Comparison of ENCODE assay signal across 35 mouse cellular contexts in genomic region chr13:112255862-112256261, GRCm38 (mm10). TPM values are rescaled to one million over a fixed set of nuclear protein-coding genes. Genes with fewer than 3 reads are reported as not detected.
"Had no signal": no experiment of that assay in that cellular context is flagged by ENCODE, and none has a peak within 500 bp of the region (broad histone marks: within the 10 kb centered on the region; RNA-seq: fewer than 3 reads in every experiment).

No protein-coding gene starts in this region.

- H3K4me2 ChIP-seq: heart, embryonic 11.5 days; heart, embryonic 12.5 days; heart, embryonic 13.5 days; heart, embryonic 15.5 days; hindbrain, embryonic 12.5 days; hindbrain, embryonic 13.5 days; hindbrain, embryonic 14.5 days; hindbrain, embryonic 15.5 days; intestine, embryonic 15.5 days; kidney, embryonic 15.5 days had no signal

- H3K9ac ChIP-seq: heart, embryonic 12.5 days; heart, embryonic 13.5 days; heart, embryonic 15.5 days; hindbrain, embryonic 12.5 days; hindbrain, embryonic 13.5 days; hindbrain, embryonic 14.5 days; hindbrain, embryonic 15.5 days; intestine, embryonic 15.5 days; kidney, embryonic 15.5 days had no signal

- ATAC-seq: hindbrain, embryonic 16.5 days; hindbrain, postnatal 0 days; inflammation-experienced regulatory T-cells, adult 6 months; intestine, embryonic 15.5 days; intestine, embryonic 16.5 days; intestine, postnatal 0 days had no signal

- H3K27ac ChIP-seq: heart, embryonic 13.5 days; heart, embryonic 15.5 days; hindbrain, embryonic 10.5 days; hindbrain, embryonic 12.5 days; hindbrain, embryonic 13.5 days; hindbrain, embryonic 14.5 days; hindbrain, embryonic 15.5 days; hindbrain, postnatal 0 days; intestine, embryonic 15.5 days; kidney, embryonic 15.5 days; kidney, postnatal 0 days; layer of hippocampus, adult 2 months; left cerebral cortex, adult 2 months had no signal

- H3K4me1 ChIP-seq: hindbrain, embryonic 13.5 days; hindbrain, embryonic 15.5 days had no signal

- H3K27me3 ChIP-seq: heart, embryonic 12.5 days; heart, embryonic 13.5 days; heart, embryonic 15.5 days; hindbrain, embryonic 15.5 days; intestine, embryonic 15.5 days; kidney, embryonic 15.5 days had no signal

- H3K36me3 ChIP-seq: heart, embryonic 12.5 days; heart, embryonic 13.5 days; heart, embryonic 15.5 days; hindbrain, embryonic 10.5 days; hindbrain, embryonic 12.5 days; hindbrain, embryonic 13.5 days; hindbrain, embryonic 15.5 days; intestine, embryonic 15.5 days; kidney, embryonic 15.5 days had no signal

- H3K4me3 ChIP-seq: heart, embryonic 12.5 days; heart, embryonic 13.5 days; heart, embryonic 15.5 days; hindbrain, embryonic 10.5 days; hindbrain, embryonic 12.5 days; hindbrain, embryonic 13.5 days; hindbrain, embryonic 15.5 days; intestine, embryonic 15.5 days; kidney, embryonic 15.5 days; layer of hippocampus, adult 2 months; left cerebral cortex, adult 2 months had no signal

- H3K9me3 ChIP-seq: heart, embryonic 12.5 days; heart, embryonic 13.5 days; heart, embryonic 15.5 days; hindbrain, embryonic 10.5 days; hindbrain, embryonic 12.5 days; hindbrain, embryonic 13.5 days; hindbrain, embryonic 15.5 days; intestine, embryonic 15.5 days; kidney, embryonic 15.5 days had no signal

- DNase-seq: heart, postnatal 10 days; heart, postnatal 36 days; heart, postnatal 4 days; kidney, adult 11 months; kidney, adult 18-20 months; kidney, adult 2 months; kidney, adult 8-10 months; kidney, adult 9 months; kidney, postnatal 10 days; kidney, postnatal 14 days; kidney, postnatal 25 days; kidney, postnatal 36 days; kidney, postnatal 4 days; layer of hippocampus, adult 9-11 months; layer of hippocampus, postnatal 36 days had no signal

RNA-seq across cellular contexts. Expression of gene Ankrd55, which starts 32.4 kb away (rescaled TPM):
- total RNA-seq: heart, postnatal 4 days; hematopoietic stem cell, adult 5-6 weeks had no signal
